Mouse (Mus musculus): ENCODE measurements at regions not wholly inside any gene's neighbourhood (a gene's known extent, or its start where the extent isn't known, plus 50 kb on each side); places are given as distances from the start of the nearest gene placed in this dataset.
"Not testable (repeated sequence)": the region's sequence is repeated elsewhere in the genome, so short reads cannot be mapped to it uniquely, and the experiment has no call there.

DNA sequence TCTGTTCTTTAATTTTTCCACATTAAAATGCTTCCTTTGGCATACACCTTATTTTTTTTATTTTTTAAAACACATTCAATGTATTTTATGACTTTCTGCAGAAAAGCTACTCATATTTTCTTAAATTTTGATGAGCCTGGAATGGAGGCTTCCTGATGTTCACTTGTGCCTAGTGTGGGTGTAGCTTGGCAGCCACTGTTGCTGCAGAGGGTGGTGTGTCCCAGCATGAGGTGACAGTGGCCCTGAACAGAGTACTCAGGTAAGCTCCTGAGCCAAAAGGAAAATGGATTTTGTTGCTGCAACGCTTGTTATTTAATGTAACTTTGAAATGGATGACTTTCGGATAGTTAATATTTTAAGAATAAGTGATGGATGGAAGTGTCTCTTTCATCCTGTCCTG is 170.6 kb downstream of the Eipr1 start:
- DNase-seq = no peak

DNA sequence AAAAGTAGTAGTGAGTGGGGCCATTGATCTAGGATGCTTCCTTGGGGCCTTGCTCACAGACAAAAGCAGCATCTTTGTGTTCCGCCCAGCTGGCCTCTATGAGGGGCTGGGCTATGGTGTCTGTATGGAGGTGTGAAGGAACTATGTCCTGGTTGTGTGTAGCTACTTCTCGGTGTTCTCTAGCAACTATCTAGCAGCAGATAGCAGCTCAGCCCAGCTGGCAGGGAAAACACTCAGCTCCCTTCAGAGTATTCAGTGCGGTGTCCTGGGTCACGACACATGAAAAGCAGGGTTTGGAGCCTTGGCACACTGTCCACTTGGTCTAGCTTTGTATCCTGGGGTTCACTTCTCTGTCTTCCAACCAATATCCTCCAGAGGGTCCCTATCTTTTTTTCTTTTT is 173.6 kb downstream of the Eipr1 start:
- DNase-seq = no peak

DNA sequence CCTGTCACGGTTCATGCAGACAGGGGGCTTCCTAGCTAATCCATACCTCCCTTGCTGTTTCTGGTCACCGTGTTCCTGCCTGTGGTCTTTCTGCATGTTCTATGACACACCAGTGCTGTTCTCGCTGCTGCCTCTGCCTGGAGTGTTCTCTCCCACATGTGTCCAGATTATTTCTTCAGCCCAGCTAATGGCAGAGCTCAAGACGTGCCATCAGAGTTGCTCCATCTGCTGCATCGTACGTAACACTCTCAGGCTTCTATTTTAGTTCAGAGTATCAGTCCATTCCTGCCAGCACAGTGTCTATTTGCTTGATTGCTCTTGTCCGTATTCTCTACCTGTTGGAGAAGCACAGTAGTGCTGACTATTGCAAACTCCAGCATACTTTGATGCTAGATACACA is 188.3 kb downstream of the Eipr1 start:
- peak in 1 of 2 experiments; percentile 43 for DNase-seq

DNA sequence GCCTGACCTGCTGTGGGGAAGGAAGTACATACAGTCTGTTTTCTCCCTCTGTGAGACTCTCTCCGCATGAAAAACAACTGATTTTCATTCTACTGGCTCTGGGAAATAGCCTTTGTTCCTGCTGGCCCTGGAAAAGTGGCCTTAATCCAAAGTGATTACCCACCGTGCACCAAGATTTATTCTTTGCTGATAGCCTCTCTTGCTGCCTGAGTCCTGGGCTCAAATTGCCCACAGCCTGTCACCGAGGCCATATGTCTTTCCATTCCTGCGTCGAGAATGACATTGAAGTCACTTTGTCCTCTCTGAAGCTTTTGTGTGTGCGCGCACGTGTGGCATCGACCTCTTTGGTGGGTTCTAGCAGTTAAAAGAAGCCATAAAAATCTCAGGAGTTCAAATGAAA is 197.3 kb downstream of the Eipr1 start:
- DNase-seq = no peak

DNA sequence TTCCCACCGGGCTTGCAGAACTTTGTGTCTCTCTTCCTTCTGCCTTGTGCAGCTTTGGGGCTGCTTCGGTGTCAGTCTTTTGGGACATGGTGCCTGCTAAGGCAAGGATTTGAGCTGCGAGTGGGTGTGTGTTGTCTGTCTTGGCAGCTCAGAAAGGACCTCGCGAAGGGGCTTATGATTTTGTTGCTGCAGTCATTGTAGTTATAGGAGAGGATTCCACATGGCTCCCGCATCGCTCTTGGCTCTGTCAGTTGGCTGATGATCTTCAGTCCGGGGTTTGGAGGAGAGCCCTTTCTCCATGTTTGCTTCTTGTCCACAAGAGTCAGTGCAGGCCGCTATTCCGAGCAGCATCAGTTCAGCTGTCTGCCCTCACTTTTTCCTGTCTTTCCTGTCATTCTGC is 197.7 kb downstream of the Eipr1 start:
- DNase-seq = no peak

DNA sequence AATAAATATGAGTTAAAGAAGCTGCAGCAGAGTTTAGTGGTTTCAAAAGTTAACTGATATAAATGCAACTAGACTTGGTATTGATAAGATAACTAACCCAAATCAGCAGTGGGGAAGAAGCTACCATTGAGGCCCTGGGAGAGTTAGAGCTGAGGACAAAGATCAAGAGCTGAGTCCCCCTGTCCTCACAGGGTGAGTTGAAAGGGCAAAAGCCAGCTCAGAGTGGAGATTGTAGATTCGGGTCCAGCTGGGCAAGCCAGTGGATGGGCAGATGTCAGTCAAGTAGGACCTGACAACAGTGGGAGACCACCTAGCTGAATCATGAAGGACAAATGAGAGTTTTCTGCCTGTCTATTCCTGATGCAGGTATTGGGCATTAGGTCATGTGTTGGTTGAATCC is 205.6 kb downstream of the Eipr1 start:
- DNase-seq = no peak

DNA sequence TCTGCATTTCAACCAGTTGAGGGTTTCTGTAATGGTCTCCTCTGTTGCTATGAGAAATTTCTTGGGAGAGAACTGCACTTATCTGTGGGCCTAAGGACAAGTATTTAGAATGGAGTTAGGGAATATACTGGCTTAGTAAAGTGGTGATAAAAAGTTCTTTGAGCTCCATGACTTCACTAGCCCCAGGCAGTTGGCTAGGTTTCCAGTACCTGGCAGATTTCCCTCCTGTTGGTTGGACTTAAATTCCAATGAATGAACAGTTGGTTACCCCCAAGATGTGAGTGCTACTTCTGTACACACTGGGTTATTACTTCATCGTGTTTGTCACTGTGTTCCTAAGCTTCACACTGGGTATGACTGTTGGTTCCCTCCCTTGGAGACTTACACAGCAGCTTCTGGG is 207.1 kb downstream of the Eipr1 start:
- no peak for DNase-seq

DNA sequence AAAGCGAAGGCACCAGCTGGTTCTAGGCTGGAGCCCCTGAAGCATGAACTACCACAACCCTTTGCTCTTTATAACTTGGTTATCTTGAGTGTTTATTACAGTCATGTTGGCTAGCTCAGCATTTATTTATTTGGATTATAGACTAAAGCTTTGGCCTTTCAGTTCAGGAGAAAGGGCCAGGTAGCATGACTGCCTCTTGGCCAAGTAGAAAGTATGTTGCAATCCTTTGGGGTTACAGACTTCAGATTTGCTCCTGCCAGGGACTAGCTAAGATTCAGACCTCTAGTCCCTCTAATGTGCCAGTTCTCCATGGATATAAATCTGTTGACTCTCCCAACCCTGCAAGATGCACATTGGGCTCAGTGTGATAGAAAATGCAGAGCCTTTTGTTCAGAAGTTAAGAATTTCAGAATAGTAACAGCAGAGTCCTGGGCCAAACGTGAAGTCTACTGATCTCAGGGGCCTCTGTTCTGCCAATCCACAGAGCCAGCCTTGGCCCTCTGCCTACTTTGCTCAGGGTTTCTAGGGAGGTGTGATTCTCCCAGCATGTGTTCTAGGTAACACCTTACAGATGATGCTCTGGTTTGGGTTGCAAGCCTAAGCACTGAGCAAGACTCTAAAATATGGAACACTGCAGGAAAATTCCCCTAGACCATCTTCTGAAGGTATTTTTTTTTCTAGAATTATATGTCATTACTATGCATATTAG is 218.2 kb downstream of the Eipr1 start:
- DNase-seq = no peak

DNA sequence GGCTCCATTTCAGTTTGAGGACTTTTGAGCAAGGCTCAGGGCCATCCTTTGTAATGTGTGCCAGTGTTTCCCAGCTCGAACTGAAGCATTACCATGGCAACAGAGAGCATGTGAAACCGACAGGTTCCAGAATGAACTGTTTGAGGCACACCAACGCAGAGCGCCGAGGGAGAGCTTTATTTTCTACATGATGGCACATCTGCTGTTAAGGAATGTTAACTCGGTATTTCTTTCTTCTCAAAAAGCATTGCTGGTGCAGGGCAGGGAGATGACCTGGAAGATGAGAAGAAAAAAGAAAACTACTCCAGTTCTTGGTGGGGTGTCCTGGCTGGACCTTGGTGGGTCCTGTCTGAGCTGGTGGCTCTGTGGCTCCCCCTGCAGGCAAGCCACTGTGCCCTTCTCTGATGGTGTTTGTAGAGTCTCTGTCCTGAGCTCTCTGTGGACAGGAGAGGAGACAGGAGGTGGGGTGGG is 223.0 kb downstream of the Eipr1 start:
- no peak for DNase-seq

DNA sequence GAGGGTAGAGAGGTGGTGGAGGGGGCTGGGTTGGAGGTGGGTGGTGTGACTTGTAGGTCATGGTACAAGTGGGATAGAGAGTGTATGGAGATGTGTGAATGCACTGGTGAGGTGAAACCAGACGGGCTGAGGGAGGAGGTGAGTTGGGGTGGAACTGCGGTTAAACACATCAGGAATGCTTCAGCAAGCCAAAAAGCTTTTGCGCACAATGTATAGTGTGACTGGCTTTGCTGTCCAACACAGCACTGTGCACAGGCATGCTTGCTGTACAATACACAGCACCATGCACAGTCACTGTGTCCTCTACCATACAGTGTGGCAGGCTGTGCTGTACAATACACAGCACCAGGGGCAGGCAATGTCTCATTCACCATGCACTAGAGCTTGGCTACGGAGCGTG is 223.6 kb downstream of the Eipr1 start:
- no peak for DNase-seq

DNA sequence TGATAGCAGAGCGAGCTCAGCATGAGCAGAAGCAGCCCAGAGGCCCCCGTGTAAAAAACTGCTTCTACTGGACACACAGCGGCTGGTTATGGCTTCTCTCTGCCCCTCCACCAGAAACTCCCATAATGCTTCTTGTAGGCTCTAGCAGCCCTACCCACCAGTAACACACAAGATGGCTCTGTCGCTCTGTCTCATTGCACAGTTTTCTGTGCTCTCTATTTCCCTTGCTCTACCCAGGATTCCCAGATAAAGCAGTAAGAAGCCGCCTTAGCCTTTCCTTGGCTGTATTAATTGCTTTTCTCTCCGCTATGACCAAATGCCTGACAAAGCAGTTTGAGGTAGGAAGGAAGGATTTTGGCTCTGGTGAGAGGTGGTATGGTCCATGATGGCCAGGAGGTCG is 228.1 kb downstream of the Eipr1 start:
- no peak for DNase-seq

DNA sequence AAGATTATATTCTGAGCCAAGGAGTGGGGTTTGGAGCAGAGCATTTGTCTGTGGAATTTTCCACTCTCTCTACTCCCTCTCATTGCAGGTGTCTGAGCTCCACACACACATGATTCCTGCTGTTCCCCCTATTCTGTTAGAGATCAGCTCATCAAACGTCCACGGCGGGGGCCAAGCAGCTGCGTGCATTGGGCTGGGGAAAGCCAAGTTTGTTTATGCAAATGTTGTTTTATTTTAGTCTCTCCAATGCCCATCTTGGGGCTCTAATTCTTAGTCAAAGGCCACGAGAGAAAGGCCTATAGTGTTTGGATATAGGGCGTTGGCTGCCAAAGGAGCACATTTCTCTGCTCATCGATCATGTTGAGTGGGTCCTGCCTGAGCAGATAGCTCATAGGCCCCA is 234.6 kb downstream of the Eipr1 start:
- DNase-seq = no peak

DNA sequence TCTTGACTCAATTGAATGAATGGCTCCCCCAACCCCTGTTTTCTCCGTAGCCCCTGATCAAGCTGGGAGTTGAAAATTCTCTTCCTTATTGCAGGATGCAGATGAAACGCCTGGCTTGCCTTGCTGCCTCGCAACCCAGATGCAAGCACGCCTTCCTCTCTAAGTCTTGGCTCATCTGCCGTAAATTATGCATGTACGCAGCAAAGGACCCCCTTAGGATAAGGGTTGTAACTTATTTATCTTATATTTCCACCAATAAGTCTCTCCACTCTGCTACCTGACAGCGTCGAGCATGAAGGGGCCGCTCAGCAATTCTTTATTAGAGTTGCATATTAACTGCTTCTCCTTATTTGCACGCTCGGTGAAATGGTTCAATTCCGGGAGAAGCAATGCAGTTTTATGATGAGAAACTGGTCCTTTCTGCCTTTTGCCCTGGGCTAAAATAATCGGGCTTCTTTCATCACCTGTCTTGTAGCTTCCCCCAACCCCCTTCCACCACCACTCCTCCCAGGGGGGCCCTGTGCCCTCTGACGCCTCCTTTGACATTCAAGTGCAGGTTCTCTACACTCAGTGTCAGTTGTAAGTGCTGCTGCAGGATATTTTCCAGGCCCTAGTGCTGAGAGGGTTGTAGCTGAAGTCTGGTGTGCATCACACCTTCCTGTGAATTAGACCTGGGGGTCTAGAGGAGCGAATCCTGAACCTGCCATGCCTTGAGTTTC is 246.0 kb downstream of the Eipr1 start:
- no peak for DNase-seq

DNA sequence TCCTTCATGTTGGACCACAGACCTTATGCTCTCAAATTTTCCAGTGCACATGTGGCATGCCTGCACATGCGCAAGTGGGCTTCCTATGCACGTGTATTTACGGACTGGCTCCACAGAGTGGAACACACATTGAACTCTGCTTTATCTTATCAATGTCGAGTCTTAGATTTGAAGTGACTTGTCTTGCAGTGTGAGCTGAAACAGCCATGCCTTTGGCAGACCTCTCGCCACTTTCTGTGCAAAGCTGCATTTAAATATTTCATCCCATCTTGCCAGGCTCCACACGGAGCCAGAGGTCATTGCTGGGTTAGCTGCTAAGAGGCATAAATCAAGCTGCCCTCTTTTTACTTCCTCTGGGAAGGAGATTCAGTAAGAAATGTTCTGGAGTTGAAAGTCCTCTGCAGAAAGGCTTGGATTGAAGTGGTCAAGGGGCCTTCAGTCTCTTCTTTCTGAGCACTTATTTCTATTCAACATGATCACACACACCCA is 248.4 kb downstream of the Eipr1 start:
- DNase-seq = no peak

DNA sequence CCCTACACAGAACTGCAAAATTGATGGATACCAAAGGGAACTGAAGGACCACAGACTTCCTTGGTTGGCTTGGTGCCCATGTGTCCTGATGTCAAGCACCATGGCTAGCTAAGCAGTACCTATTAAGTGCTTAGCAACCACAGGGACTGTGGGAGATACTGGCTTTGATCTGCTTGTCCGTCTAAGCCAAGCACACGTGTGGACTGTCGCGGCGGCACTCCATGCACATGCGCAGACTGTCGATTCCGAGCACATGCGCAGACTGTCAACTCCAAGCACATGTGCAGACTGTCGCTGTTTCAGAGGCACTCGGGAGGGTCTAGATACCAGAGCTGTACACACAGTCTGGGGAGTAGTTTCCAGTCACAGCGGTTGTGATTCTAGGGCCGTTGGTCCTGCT is 252.9 kb downstream of the Eipr1 start:
- no peak for DNase-seq

DNA sequence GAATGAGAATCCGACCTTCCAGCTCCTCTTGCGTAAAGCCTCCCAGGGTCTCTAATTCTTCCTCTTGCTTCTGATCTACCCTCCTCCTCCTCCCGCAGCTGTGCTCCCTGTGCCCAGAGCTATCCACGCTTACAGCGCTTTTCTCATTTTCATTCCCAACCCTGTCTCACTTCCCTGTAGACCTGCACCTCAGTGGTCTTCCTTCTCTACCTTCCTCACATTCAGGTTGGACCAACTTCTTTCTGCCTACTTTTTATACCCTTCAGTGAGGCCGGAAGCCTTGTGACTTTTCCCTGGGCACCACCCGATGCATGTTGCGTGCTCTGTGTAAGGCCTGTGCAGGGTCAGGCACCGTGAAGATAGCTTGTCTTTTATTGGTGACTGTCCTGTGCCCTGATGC is 263.0 kb downstream of the Eipr1 start:
- DNase-seq = no peak

DNA sequence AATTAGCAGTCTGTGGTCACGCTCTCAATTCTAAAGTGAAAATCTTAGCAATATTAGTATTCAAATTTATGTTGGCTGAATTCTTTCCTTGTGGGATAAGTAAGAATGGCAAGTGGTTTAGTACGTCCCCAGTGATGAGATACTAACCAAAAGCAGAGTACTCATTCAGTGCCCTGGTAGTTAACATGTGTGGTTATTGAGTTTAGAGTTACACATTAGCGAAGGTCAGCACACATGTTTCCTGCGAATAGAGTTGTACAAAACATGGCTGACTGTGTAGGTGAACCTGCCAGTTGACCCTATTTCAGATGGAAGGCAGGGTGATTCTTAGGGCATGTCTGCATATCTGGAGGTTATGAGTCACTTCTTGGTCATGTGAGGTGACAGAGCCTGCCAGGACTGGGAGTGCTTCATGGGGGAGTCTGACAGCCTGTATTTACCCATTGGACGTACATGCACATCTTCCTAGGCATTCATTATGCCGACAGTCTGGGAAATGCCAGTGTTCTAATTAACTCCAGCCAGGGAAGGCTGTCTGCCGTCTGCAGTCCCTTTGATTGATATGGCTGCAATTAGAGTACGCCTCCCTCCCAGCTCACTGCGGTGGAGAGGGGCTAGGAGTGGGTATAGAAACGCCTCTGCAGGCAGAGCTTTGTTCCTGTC is 263.7 kb downstream of the Eipr1 start:
- DNase-seq = no peak

DNA sequence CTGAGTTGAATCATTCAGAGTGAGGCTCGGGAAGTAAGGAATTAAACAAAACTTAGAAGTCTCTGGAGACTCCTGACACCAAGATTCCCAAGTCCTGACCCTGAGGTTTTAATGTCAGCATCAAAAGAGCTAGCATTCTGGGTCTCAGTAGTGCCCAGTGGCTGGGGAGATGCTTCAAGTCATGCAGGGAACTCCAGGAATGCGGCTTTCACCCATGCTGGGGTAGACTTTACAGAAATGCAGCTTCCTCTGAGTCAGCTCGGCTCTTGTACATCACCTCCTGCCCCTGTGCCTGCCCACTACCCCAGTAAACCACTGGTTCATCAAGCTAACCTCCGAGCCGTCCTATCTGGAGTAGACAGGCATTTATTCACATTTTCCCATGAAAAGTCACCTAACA is 269.5 kb downstream of the Eipr1 start:
- DNase-seq = no peak

DNA sequence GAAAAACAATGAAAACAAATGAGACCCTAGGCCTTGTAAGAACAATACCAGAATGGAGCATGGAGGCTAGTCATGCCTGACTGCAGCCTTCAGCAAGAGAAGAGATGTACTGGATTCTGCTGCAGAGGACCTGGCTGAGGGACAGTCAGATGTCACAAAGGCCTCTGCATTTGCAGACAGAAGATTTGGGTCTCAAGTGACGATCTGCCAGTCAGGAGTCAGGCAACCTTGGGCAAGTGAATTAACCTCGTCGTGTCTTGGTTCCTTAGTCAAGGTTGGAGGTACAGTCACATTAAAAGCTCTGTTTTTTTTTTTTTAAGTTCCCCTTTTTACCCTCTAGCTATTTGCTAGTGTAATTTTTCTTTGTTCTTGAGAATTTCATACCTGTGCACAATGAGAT is 276.6 kb downstream of the Eipr1 start:
- no peak for DNase-seq

DNA sequence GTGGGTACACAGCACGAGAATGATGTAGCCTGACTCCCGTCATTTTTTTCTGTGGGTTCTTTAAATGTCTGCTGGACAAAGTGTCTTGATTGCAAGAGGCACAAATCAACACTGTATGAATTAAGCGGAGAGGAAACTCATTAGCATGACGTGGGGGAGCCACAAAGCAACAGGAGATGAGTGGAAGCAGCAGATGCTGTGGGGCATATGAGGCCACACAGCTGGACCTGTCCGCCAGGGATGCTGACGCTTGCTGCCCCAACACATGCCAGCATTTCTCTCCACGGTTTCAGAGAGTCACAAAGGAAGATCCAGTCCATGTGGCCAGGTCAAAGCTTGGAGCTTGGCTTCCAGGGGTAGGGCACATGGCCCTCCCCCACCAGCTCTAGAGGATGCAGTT is 277.9 kb downstream of the Eipr1 start:
- DNase-seq = no peak

DNA sequence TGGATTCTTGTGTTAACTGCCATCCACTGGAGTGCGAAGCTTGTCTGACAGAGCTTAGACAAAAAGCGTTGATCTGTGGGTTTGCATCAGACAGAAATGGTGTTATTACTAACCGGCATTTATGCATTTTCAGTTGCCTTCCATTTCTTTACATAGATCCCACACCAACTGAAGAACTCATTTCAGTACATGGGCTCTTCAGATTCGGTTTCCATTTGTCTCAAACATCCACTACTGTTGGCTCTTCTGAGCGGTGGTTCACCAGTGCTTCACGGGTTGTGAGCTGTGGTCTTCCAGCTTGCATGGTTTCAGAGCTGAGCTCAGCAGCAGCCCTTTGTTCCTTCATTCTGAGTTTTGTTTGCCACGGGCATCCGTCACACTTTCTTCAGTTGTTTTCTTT is 294.4 kb downstream of the Eipr1 start:
- no peak for DNase-seq

DNA sequence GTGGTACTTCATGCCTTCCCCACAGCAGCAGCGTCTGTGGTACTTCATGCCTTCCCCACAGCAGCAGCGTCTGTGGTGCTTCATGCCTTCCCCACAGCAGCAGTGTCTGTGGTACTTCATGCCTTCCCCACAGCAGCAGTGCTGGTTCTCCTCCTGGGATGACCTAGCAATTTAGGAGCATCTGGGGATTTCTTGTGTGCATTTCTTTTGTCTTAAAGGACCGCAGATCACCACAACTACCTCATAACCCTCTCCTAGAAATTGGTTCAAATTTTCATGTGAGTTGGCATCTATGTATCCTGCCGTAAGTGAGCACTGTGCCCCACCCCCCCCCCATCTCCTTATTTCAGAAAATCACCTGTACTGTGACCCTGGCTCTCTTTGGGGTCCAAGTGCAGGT is 297.0 kb downstream of the Eipr1 start:
- DNase-seq = not testable (repeated sequence)

DNA sequence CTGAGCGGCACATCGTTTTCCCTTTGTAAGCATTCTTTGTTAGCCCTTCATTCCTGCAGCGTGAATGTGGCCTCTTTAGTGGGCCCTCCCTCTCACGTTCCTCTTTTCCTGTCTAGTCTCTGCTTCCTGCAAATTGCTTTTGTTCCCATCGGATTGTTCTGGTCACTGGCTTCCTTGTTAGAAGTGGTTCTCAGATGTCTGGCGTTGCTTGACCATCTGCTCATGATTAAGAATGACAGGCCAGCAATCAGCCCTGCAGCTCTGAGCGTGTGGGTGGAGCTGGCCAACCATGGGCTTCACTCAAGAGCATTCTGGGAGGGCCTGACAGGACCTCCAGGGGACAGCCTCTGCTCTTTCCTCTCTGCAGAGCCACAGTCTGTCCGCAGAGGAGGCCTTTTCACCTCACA is 297.5 kb downstream of the Eipr1 start:
- peak in 1 of 2 experiments; percentile 35 for DNase-seq

DNA sequence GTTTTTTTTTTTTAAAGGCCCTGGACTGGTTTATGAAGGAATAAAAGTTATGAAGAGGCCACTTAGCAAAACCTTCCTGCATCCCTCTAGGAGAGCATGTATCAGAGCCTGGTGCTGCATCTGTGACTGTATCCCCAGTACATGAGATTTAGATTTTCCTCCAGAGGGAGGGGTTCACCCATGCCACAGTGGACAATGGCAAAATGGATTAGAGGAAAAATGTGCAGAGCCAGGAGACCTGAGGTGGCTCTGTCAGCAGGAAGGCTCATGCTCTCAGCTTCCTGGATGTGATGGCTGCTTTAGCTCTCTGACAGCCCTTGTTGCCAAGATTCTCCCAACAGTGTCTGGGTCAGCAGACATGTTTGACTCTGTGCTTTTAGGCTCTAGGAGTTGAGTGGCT is 298.2 kb downstream of the Eipr1 start:
- DNase-seq = no peak
